Mouse (Mus musculus) intestine, postnatal 0 days (tissue): ENCODE measurements around the gene Ubash3b. TPM values are rescaled to one million over a fixed set of nuclear protein-coding genes. Genes with fewer than 3 reads are reported as not detected.

Experiments
- ATAC-seq: fragments of 200-750 bp; cut with Nextera tagmentation; 2 replicates; pipeline ENCODE4 v1.8.0; 2017; ENCODE audit warnings: mild to moderate bottlenecking, moderate TSS enrichment, moderate library complexity
- H3K27ac ChIP-seq: fragments of 300-500 bp; sonication (generic); 2 replicates; pipeline ENCODE4 v1.5.1; 2014; ENCODE audit warnings: mild to moderate bottlenecking, low read depth, low read length, moderate library complexity
- H3K27me3 ChIP-seq: fragments of 300-500 bp; sonication (generic); replicated peaks from 2 replicates; pipeline ENCODE4 v1.6.1; 2014; ENCODE audit warnings: low read length, mixed read lengths; ENCODE audit not compliant: control insufficient read depth, insufficient read depth
- H3K36me3 ChIP-seq: fragments of 300-500 bp; sonication (generic); 2 replicates; pipeline ENCODE4 v1.6.1; 2014; ENCODE audit warnings: mild to moderate bottlenecking, moderate library complexity; ENCODE audit not compliant: control insufficient read depth, insufficient read depth
- H3K4me1 ChIP-seq: fragments of 300-500 bp; sonication (generic); replicated peaks from 2 replicates; pipeline ENCODE4 v1.6.1; 2014; ENCODE audit warnings: antibody characterized with exemption, low read length, mixed read lengths; ENCODE audit not compliant: control insufficient read depth, insufficient read depth
- H3K4me2 ChIP-seq: fragments of 300-500 bp; sonication (generic); replicated peaks from 2 replicates; pipeline ENCODE4 v1.6.1; 2014; ENCODE audit warnings: low read depth, mild to moderate bottlenecking, moderate library complexity
- H3K4me3 ChIP-seq: fragments of 300-500 bp; sonication (generic); 2 replicates; pipeline ENCODE4 v1.5.1; 2014; ENCODE audit warnings: low read depth, low read length
- H3K9ac ChIP-seq: fragments of 300-500 bp; sonication (generic); 2 replicates; pipeline ENCODE4 v1.6.1; 2014; ENCODE audit warnings: mild to moderate bottlenecking, low read depth, low read length
- H3K9me3 ChIP-seq: fragments of 300-500 bp; sonication (generic); 2 replicates; pipeline ENCODE4 v1.6.1; 2016; ENCODE audit warnings: mixed run types; ENCODE audit not compliant: control insufficient read depth
- CTCF ChIP-seq: sonication (generic); IDR thresholded peaks from 2 replicates; pipeline ENCODE4 v1.5.1; 2016; ENCODE audit warnings: low read depth, mild to moderate bottlenecking, control low read depth, antibody characterized with exemption, moderate library complexity
- WGBS: fragments of 180-500 bp; shearing (Covaris S2); extraction: QIAGEN DNeasy Blood & Tissue Kit; methylation state at CpG from one replicate; pipeline ENCODE4 v1.1.7; 2014; 5-methylcytosine and 5-hydroxymethylcytosine counted together
- polyA plus RNA-seq: library from polyadenylated mRNA; unstranded; fragments of >200 nt; fragmentation: Nextera tagmentation; extraction: Ambion mirVana; gene quantifications from 2 replicates; pipeline ENCODE4 v1.2.1, GENCODE M21; 2015

Ubash3b gene
- polyA plus RNA-seq, 1 experiment from 2014 or later, result 6.3 TPM

DNA sequence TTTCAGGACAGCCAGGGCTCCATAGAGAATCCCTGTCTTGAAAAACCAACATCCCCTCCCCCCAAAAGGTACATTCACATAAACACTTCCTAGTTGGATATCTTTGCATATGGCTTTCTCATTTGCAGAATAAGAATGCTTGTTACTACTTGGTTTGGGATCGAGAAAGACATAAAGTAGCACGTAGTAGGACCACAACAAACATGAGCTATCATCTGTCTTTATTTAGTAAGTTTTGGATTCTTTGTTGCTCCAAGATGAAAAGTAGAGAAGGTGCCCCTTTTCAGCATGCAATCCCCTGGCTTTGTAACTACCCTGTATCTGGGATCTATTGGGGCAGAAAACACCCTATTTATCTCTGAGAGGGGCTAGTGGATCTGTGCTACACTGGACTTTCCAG lies 25.2 kb downstream of the Ubash3b start:
- H3K9ac ChIP-seq, result no peak overlapping the region
- 92% methylated on average over 2 of the region's 2 CpGs for WGBS
- H3K36me3 ChIP-seq, result no peaks in the 10 kb centered on the region
- no peak for TF ChIP-seq CTCF
- no peak overlapping the region for H3K27ac ChIP-seq
- H3K27me3 ChIP-seq, result no peaks in the 10 kb centered on the region
- H3K9me3 ChIP-seq, result no peaks in the 10 kb centered on the region
- H3K4me3 ChIP-seq, result no peak overlapping the region
- no peaks in the 10 kb centered on the region for H3K4me1 ChIP-seq
- ATAC-seq, result no peak
- no peak overlapping the region for H3K4me2 ChIP-seq

DNA sequence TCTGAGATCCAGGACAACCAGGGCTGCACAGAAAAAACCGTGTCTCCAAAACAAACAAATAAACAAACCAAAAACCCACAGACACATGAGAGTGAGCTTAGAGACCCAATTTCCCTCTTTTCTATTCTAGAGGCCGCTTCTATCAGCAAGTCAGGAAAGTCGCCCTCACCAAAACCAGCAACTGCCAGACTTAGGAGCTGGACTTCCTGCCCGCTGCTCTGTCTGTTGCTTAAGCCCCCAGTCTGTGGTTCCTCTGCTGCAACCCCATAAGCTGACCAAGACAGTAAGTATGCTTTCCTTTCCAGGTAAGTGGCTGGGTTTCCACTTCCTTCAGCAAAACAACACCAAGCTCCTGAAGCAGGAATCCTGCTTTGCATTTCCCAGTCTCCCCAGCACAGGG lies 26.6 kb downstream of the Ubash3b start:
- Histone ChIP-seq H3K36me3 (no peaks in the 10 kb centered on the region), H3K4me2 (no peak overlapping the region), H3K27ac (no peak overlapping the region), H3K4me3 (no peak overlapping the region), H3K4me1 (no peaks in the 10 kb centered on the region), H3K27me3 (no peaks in the 10 kb centered on the region), H3K9ac (no peak overlapping the region), H3K9me3 (no peaks in the 10 kb centered on the region)
- no peak for ATAC-seq
- TF ChIP-seq CTCF, result no peak
- WGBS, result 74% methylated on average over 4 of the region's 4 CpGs

DNA sequence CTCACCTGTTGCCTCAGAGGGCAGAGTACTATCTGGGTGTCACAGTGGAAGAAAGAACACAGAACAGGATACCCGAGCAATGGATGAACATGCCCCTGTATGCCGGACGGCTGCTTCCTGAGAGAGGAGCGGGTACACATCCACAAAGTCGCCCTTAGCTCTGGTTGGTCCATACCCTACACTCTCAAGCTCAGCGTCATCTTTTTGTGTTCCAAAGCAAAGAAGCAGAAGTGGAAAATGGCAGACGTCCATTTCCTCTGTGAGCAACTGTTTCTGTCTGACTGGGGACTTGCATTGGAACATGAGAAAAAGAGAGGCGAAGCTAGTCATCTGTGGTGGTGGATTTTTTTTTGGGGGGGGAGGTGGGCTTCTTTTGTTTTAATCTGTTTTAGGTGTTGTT lies 30.9 kb downstream of the Ubash3b start:
- no peaks in the 10 kb centered on the region for H3K36me3 ChIP-seq
- H3K9ac ChIP-seq, result no peak overlapping the region
- ATAC-seq, result no peak
- no peak for TF ChIP-seq CTCF
- no peak overlapping the region for H3K27ac ChIP-seq
- H3K4me2 ChIP-seq, result no peak overlapping the region
- 86% methylated on average over 8 of the region's 8 CpGs for WGBS
- no peak overlapping the region for H3K4me3 ChIP-seq
- H3K27me3 ChIP-seq, result no peaks in the 10 kb centered on the region
- H3K9me3 ChIP-seq, result no peaks in the 10 kb centered on the region
- no peaks in the 10 kb centered on the region for H3K4me1 ChIP-seq

DNA sequence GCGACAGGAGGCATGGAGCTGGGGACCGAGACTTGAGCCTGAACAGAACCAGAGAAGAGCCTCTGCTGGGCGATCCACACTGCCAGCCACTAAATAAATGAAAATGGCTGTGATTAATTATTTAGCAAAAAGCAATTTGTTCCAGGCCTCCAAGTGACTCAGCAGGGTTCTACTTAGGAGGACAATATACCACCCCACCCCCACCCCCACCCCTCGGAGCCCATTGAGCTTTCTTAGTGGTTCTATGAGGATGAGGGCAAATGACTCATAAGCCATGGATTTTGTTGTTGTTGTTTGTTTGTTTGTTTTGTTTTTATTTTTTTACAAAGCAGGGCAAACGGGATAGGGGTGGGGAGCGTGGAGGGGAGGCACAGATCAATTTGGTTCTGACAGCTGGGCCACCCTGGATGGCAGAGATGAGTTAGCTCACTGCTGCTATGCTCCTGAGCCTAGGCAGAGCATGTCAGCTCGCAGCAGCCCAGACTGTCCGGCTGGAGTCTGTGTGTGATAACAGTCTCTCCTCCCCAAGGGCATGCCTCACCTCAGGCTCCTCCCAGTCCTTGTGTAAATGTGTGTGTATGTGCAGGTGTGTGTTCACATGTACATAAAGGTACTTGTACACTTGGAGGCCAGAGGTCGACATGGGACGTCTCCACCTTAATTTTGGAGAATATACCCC lies 31.6 kb downstream of the Ubash3b start:
- WGBS, result 75% methylated on average over 10 of the region's 10 CpGs

DNA sequence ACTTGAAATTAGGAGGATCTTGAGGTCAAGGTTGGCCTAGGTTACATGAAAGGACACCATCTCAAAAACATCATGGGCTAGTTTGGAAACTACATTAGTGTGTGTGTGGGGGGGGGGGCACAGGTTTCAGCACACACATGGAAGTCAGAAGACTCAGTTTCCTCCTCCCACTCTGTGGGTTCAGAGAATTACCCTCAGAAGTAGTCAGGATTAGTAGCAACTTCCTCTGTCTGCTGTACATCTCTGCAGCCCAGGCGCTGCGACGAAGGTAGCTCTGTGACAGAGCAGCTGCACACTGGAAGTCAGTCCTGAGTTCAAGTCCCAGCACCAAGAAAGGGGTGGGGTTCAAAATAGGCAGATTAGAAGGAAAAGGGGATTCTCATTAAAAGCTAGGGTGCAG lies 32.2 kb downstream of the Ubash3b start:
- no peaks in the 10 kb centered on the region for H3K27me3 ChIP-seq
- H3K27ac ChIP-seq, result no peak overlapping the region
- H3K9me3 ChIP-seq, result no peaks in the 10 kb centered on the region
- ATAC-seq, result no peak
- no peak overlapping the region for H3K4me2 ChIP-seq
- TF ChIP-seq CTCF, result no peak
- no peak overlapping the region for H3K4me3 ChIP-seq
- H3K36me3 ChIP-seq, result no peaks in the 10 kb centered on the region
- no peak overlapping the region for H3K9ac ChIP-seq
- 90% methylated on average over 3 of the region's 3 CpGs for WGBS
- no peaks in the 10 kb centered on the region for H3K4me1 ChIP-seq

More for the DNA sequence above, 31.6 kb downstream of the Ubash3b start:
- no peak for ATAC-seq
- no peak for TF ChIP-seq CTCF
- Histone ChIP-seq H3K36me3 (no peaks in the 10 kb centered on the region), H3K9me3 (no peaks in the 10 kb centered on the region), H3K4me3 (no peak overlapping the region), H3K27me3 (no peaks in the 10 kb centered on the region), H3K4me1 (no peaks in the 10 kb centered on the region), H3K9ac (no peak overlapping the region), H3K4me2 (no peak overlapping the region), H3K27ac (no peak overlapping the region)

DNA sequence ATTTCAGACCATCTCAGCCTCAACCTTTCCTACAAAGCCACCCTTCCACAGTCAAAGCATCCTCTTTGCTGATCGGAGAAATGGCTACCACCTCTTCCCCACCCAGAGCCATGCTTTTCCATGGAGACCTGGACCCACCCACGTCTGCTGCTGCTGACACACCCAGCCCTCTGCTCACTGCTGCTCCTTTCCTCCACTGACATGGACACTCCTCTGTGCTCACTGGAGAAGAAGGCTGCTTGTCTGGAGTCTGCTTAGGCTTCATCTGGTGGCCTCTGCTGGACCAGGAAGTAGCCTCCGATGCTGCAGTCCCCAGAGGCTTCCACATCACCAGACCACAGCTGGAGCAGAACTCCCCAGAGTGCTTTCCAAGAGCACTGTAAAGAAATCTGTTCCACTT lies 34.8 kb downstream of the Ubash3b start:
- 68% methylated on average over 3 of the region's 3 CpGs for WGBS
- H3K27ac ChIP-seq, result no peak overlapping the region
- TF ChIP-seq CTCF, result no peak

DNA sequence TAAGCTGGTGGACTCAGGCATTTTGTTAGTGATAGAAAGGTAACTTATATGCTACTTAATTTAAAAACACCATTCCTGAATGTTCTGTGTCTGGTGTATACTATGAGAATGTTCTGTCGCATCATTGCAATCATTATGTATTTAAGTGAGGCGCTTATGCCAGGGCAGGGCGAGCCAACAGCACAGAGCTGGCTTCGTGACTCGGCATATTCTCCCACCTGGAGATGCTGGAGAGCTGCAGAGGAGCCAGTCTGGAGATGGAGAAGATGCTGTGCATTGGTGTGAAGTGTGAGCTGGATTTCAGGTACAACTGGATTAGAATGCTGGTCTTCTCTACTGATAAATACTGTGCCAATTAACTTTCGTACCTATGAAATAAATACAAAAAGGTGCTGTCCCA lies 37.2 kb downstream of the Ubash3b start:
- no peaks in the 10 kb centered on the region for H3K4me1 ChIP-seq
- no peak for ATAC-seq
- H3K27ac ChIP-seq, result no peak overlapping the region
- no peak overlapping the region for H3K4me3 ChIP-seq
- no peak for TF ChIP-seq CTCF
- H3K36me3 ChIP-seq, result no peaks in the 10 kb centered on the region
- H3K4me2 ChIP-seq, result no peak overlapping the region
- H3K27me3 ChIP-seq, result no peaks in the 10 kb centered on the region
- no peaks in the 10 kb centered on the region for H3K9me3 ChIP-seq
- no peak overlapping the region for H3K9ac ChIP-seq
- 97% methylated on average over 6 of the region's 6 CpGs for WGBS

More for the DNA sequence above, 34.8 kb downstream of the Ubash3b start:
- Histone ChIP-seq H3K4me3 (no peak overlapping the region), H3K27me3 (no peaks in the 10 kb centered on the region), H3K4me1 (no peaks in the 10 kb centered on the region), H3K4me2 (no peak overlapping the region), H3K9ac (no peak overlapping the region), H3K36me3 (no peaks in the 10 kb centered on the region), H3K9me3 (no peaks in the 10 kb centered on the region)
- no peak for ATAC-seq
